Mouse (Mus musculus): ENCODE results near the gene Myl4. TPM values are rescaled to one million over a fixed set of nuclear protein-coding genes. Genes with fewer than 3 reads are reported as not detected.

Myl4 gene
- polyA plus RNA-seq, 1 experiment from 2014 or later, result 1.3 TPM

GRCm38 (mm10) chr11:104582630-104583364, 32.3 kb downstream of the Myl4 start:
- no peak for TF ChIP-seq CTCF (IDR thresholded peaks at IDR 0.05)
- CTCF ChIA-PET, result interaction anchor here (1.0 to 1.2 kb wide), 2 partner anchors 23 to 25 kb away, joined by 3 read pairs; no protein-coding TSS in a partner anchor
- DNase-seq (ENCODE audit: low read depth, low spot score), result no peak
- in situ Hi-C loops (cut with MboI; ENCODE audit: low pct_unique_long_range_greater_than_20kb), result loop anchor here (25.0 kb wide), 1 partner anchor 405 kb away; no protein-coding TSS in a partner anchor
- no peak for ATAC-seq
- H3K27me3 ChIP-seq, result no peaks in the 10 kb centered on the region
- POLR2A ChIA-PET, result interaction anchor here (0.6 kb wide), 1 partner anchor 545 kb away, joined by 3 read pairs; no protein-coding TSS in a partner anchor

DNA sequence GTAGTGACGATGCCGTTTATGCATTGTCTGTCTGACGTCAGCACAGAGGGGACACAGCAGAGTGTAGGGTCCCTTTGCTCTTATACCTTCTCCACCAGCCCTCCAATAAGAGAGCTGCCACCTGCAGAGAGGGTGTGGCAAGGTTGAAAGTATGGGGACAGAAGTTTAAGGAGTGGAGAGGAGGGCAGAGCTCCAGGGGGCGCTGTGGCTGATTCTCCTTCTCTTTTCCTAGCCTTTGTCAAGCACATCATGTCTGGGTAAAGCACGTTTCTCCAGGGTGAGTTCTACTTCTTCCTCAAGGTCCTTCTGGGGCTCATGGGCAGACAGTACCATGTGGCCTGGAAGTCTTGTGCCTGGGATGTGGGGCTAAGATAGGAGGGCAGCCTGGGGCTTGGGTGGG, 35.0 kb downstream of the Myl4 start:
- ChIA-PET POLR2A (no interaction called here), CTCF (interaction anchor here (1.3 kb wide), 1 partner anchor 75 kb away, joined by 3 read pairs; no protein-coding TSS in a partner anchor)
- no peaks in the 10 kb centered on the region for H3K27me3 ChIP-seq
- ATAC-seq, result no peak
- TF ChIP-seq CTCF (IDR thresholded peaks at IDR 0.05), result no peak
- no peak for DNase-seq (ENCODE audit: low read depth, low spot score)
- in situ Hi-C loops (cut with MboI; ENCODE audit: low pct_unique_long_range_greater_than_20kb), result loop anchor here (25.0 kb wide), 1 partner anchor 402 kb away; no protein-coding TSS in a partner anchor

- ChIA-PET POLR2A (no interaction called here), CTCF (interaction anchor here (0.9 to 3.1 kb wide), 2 partner anchors 44 to 178 kb away, joined by 3 to 14 read pairs; no protein-coding TSS in a partner anchor)
- no peak for ATAC-seq
- TF ChIP-seq CTCF (IDR thresholded peaks at IDR 0.05), result no peak
- no peak for DNase-seq (ENCODE audit: low read depth, low spot score)
- in situ Hi-C loops (cut with MboI; ENCODE audit: low pct_unique_long_range_greater_than_20kb), result loop anchor here (25.0 kb wide), 1 partner anchor 399 kb away; no protein-coding TSS in a partner anchor
- H3K27me3 ChIP-seq, result no peaks in the 10 kb centered on the region
These were observed 37.4 kb downstream of the Myl4 start for GRCm38 (mm10) chr11:104587904-104588303.

DNA sequence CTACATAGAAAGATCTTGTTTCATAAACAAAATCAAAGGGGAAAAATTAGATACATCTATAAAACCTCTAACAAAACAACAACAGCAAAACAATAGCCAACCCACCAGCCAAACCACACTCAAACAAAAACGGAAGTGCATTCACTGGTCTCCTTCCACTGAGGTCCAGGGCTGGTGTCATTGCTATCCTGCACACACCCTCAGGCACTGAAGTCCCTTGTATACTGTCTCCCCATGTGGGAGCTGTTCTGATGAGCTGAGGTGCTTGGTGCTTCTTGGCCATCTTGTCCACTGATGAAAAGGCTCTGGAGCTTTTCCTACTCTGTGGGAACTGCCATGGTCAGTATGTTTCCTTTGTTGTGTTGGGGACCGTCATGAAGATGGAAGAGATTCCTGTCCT, 38.0 kb downstream of the Myl4 start:
- no peaks in the 10 kb centered on the region for H3K27me3 ChIP-seq
- ChIA-PET POLR2A (no interaction called here), CTCF (interaction anchor here (2.3 to 3.1 kb wide), 3 partner anchors 22 to 43 kb away, joined by 8 to 18 read pairs (median 14); no protein-coding TSS in a partner anchor)
- DNase-seq (ENCODE audit: low read depth, low spot score), result no peak
- in situ Hi-C loops (cut with MboI; ENCODE audit: low pct_unique_long_range_greater_than_20kb), result loop anchor here (25.0 kb wide), 1 partner anchor 399 kb away; no protein-coding TSS in a partner anchor
- no peak for TF ChIP-seq CTCF (IDR thresholded peaks at IDR 0.05)
- ATAC-seq, result no peak

GRCm38 (mm10) chr11:104589570-104589969, 39.1 kb downstream of the Myl4 start:
- CTCF ChIA-PET, result interaction anchor here (0.7 to 3.1 kb wide), 20 partner anchors 8 to 534 kb away, joined by 3 to 23 read pairs (median 5); no protein-coding TSS in a partner anchor
- no peak for TF ChIP-seq CTCF (IDR thresholded peaks at IDR 0.05)
- DNase-seq (ENCODE audit: low read depth, low spot score), result no peak
- no peaks in the 10 kb centered on the region for H3K27me3 ChIP-seq
- ATAC-seq, result no peak
- in situ Hi-C loops (cut with MboI; ENCODE audit: low pct_unique_long_range_greater_than_20kb), result loop anchor here (25.0 kb wide), 1 partner anchor 398 kb away; no protein-coding TSS in a partner anchor
- POLR2A ChIA-PET, result no interaction called here

DNA sequence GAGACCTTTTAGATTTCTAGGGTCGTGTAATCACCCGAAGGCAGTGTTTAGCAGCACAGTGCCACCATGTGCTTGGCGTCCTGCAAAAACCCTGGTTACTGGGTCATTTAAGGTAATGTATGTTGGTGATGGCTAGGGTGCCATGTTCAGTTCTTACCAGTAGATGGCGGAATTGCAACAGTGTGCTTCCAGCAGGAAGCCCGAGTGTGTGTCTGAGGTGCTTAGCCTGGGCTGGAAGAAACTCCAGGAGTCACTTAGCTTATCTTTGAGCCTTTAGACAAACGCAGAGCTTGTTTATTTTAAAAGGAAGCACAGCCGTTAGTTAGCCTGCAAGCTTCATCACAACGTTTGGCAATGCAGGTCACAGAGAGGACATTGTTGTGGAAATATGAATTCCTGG, 39.7 kb downstream of the Myl4 start:
- in situ Hi-C loops (cut with MboI; ENCODE audit: low pct_unique_long_range_greater_than_20kb), result loop anchor here (5.0 to 25.0 kb wide), 2 partner anchors 177 to 397 kb away; no protein-coding TSS in a partner anchor
- POLR2A ChIA-PET, result interaction anchor here (0.8 to 1.0 kb wide), 2 partner anchors 17 to 70 kb away, joined by 3 read pairs; partner anchors contain the start of gene Itgb3
- no peaks in the 10 kb centered on the region for H3K27me3 ChIP-seq
- ATAC-seq, result peak; percentile 79
- DNase-seq (ENCODE audit: low read depth, low spot score), result peak; percentile 41
- CTCF ChIA-PET, result interaction anchor here (0.6 to 3.1 kb wide), 35 partner anchors 8 to 534 kb away, joined by 3 to 23 read pairs (median 4); partner anchors contain the start of genes Cdc27 and Myl4
- peak; percentile 96 for TF ChIP-seq CTCF (IDR thresholded peaks at IDR 0.05)

- CTCF ChIA-PET, result interaction anchor here (1.1 to 1.4 kb wide), 5 partner anchors 18 to 533 kb away, joined by 3 to 4 read pairs (median 3); no protein-coding TSS in a partner anchor
- no peak for TF ChIP-seq CTCF (IDR thresholded peaks at IDR 0.05)
- in situ Hi-C loops (cut with MboI; ENCODE audit: low pct_unique_long_range_greater_than_20kb), result loop anchor here (5.0 to 25.0 kb wide), 2 partner anchors 175 to 395 kb away; no protein-coding TSS in a partner anchor
- POLR2A ChIA-PET, result interaction anchor here (1.1 kb wide), 1 partner anchor 34 kb away, joined by 3 read pairs; no protein-coding TSS in a partner anchor
- no peaks in the 10 kb centered on the region for H3K27me3 ChIP-seq
- no peak for ATAC-seq
- no peak for DNase-seq (ENCODE audit: low read depth, low spot score)
These were observed 41.8 kb downstream of the Myl4 start for GRCm38 (mm10) chr11:104592066-104592835.

- peak; percentile 71 for DNase-seq (ENCODE audit: low read depth, low spot score)
- POLR2A ChIA-PET, result no interaction called here
- ATAC-seq, result peak; percentile 73
- no peaks in the 10 kb centered on the region for H3K27me3 ChIP-seq
- CTCF ChIA-PET, result no interaction called here
- no peak for TF ChIP-seq CTCF (IDR thresholded peaks at IDR 0.05)
- in situ Hi-C loops (cut with MboI; ENCODE audit: low pct_unique_long_range_greater_than_20kb), result loop anchor here (25.0 kb wide), 1 partner anchor 391 kb away; no protein-coding TSS in a partner anchor
These were observed 45.9 kb downstream of the Myl4 start for GRCm38 (mm10) chr11:104596365-104596764.

DNA sequence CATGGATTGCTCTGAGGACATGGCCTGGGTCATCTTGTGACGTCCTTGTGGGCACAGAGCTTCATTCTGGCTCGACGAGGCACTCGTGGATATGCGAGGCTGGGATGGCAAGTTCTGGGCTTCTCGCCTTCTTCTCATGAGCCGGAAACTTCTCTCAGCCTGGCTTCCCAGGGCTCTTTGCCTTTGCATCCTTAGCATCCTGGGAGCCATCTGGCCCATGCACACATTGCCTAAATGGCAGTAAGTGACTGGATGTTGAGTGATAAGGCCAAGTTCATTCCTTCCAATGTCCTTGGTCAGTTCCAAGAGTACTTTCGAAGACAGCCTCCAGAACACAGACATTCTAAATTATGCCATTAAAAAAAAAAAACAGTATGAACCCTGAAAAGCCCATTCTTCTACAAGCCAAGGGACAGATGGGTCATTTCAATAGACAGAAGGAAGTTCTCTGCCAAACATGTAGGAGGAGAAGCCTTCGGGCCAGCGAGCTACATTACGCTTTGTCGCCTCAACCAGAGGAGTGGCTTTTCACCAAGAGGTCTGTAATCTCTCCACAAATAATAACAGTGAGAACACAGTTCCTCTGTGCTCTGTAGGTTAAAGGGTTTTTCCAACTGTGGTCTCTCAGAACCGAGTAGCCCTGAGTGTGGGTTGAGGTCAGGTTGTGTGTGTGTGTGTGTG, 48.9 kb downstream of the Myl4 start:
- no peaks in the 10 kb centered on the region for H3K27me3 ChIP-seq
- no peak for DNase-seq (ENCODE audit: low read depth, low spot score)
- in situ Hi-C loops (cut with MboI; ENCODE audit: low pct_unique_long_range_greater_than_20kb), result loop anchor here (25.0 kb wide), 1 partner anchor 388 kb away; no protein-coding TSS in a partner anchor
- no peak for TF ChIP-seq CTCF (IDR thresholded peaks at IDR 0.05)
- POLR2A ChIA-PET, result no interaction called here
- ATAC-seq, result no peak
- CTCF ChIA-PET, result interaction anchor here (1.9 kb wide), 1 partner anchor 9 kb away, joined by 9 read pairs; no protein-coding TSS in a partner anchor

All from Patski (cell line).